Mouse (Mus musculus) ES-E14 (cell line): ENCODE results near the gene Anks1b. TPM values are rescaled to one million over a fixed set of nuclear protein-coding genes. Genes with fewer than 3 reads are reported as not detected.

Experiments used
- DNase-seq: peaks from one replicate; pipeline ENCODE4 v3.0.0-alpha.2; 2013; ENCODE audit warnings: low read depth, low spot score
- H3K27ac ChIP-seq: 2 replicates; pipeline ENCODE4 v1.5.1; 2012; ENCODE audit warnings: low read depth, mild to moderate bottlenecking, low read length, moderate library complexity, mixed read lengths; ENCODE audit not compliant: poor library complexity, insufficient read depth, severe bottlenecking
- H3K36me3 ChIP-seq: 2 replicates; pipeline ENCODE4 v1.6.1; 2012; ENCODE audit warnings: mild to moderate bottlenecking, low read length, moderate library complexity, mixed read lengths; ENCODE audit not compliant: control insufficient read depth, poor library complexity, insufficient read depth, severe bottlenecking
- H3K4me1 ChIP-seq, 2 experiments: fragments of 150-350 bp in 1 of 2; sonication (generic) in 1 of 2; 2 replicates each; pipeline ENCODE4 v1.6.1; 2012; ENCODE audit warnings: low read length in 2 of 2, mild to moderate bottlenecking in 1 of 2, mixed read lengths in 1 of 2; ENCODE audit not compliant: control insufficient read depth in 2 of 2, insufficient read depth in 2 of 2, poor library complexity in 1 of 2
- H3K4me3 ChIP-seq, 2 experiments: fragments of 150-350 bp in 1 of 2; sonication (generic) in 1 of 2; 2 replicates each; pipeline ENCODE4 v1.5.1; 2012; ENCODE audit warnings: low read length in 2 of 2, low read depth in 1 of 2, mild to moderate bottlenecking in 1 of 2, mixed read lengths in 1 of 2; ENCODE audit not compliant: insufficient read depth in 1 of 2, poor library complexity in 1 of 2, severe bottlenecking in 1 of 2
- H3K9ac ChIP-seq: 2 replicates; pipeline ENCODE4 v1.6.1; 2012; ENCODE audit warnings: low read depth, mild to moderate bottlenecking, low read length, mixed read lengths; ENCODE audit not compliant: poor library complexity, insufficient read depth, severe bottlenecking
- H3K9me3 ChIP-seq: fragments of 150-350 bp; sonication (generic); 2 replicates; pipeline ENCODE4 v1.6.1; 2012; ENCODE audit warnings: low read depth, mild to moderate bottlenecking, low read length; ENCODE audit not compliant: control insufficient read depth, insufficient read depth
- CHD2 ChIP-seq: IDR thresholded peaks from 2 replicates; pipeline ENCODE4 v1.6.1; 2014; ENCODE audit warnings: mild to moderate bottlenecking, low read depth, low read length, inconsistent platforms
- HCFC1 ChIP-seq: IDR thresholded peaks from 2 replicates; pipeline ENCODE4 v1.6.1; 2012; ENCODE audit warnings: low read length, inconsistent platforms, borderline replicate concordance; ENCODE audit not compliant: insufficient read depth
- MAFK ChIP-seq: IDR thresholded peaks from 2 replicates; pipeline ENCODE4 v1.6.1; 2014; ENCODE audit warnings: mild to moderate bottlenecking, low read depth, low read length, inconsistent platforms; ENCODE audit not compliant: insufficient read depth
- ZC3H11A ChIP-seq: IDR thresholded peaks from 2 replicates; pipeline ENCODE4 v1.6.1; 2012; ENCODE audit warnings: low read depth, mild to moderate bottlenecking, inconsistent platforms, low read length, borderline replicate concordance
- ZNF384 ChIP-seq: IDR thresholded peaks from 2 replicates; pipeline ENCODE4 v1.6.1; 2012; ENCODE audit warnings: low read depth, low read length, inconsistent platforms
- in situ Hi-C, 2 experiments: fragments of 600-800 bp; cut with MboI; formaldehyde crosslinking; loops; one replicate each; pipeline ENCODE4 v1.15.1; 2025; ENCODE audit warnings: low sequenced_read_pairs in 2 of 2, inconsistent platforms in 1 of 2; ENCODE audit not compliant: unreplicated experiment in 2 of 2
- total RNA-seq: library from RNA; depleted of rRNA; stranded (reverse); fragments of 300-350 nt; gene quantifications from 2 replicates; pipeline ENCODE4 v1.2.3, GENCODE M21; 2012

Gene Anks1b
- total RNA-seq, 1 experiment: 2.6 TPM

DNA sequence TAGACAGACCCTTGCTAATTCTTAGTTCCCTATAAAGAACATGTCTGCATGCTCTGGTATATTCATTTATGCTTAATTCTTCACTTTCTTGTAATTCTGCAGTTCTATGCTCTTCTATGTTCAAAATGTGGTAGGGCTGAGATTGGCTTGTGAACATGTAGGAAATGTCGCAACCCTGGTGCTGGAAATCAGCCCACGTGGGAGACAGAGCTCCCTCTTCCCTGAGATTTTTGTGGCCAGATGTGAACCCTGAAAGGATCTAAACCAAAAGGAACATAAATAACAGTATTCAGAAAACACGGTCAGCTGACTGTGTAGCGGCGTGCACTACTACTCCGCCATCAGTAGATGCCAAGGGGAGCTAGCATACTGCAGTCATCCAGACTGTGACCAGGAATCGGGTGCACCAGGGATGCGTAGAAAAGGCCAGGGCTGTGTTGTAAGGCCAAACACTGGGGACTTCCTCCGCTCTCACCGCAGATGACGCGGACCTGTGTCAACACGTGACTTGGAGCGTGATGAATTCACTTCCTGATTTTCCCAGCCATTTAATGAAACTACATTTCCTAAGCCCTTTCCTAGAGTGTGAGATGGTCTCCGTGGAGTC is 1079.9 kb downstream of the Anks1b start:
- no peaks in the 10 kb centered on the region for H3K4me1 ChIP-seq
- no peak for TF ChIP-seq MAFK
- no peak for TF ChIP-seq ZC3H11A
- no peak for TF ChIP-seq HCFC1
- no peaks in the 10 kb centered on the region for H3K9me3 ChIP-seq
- no peak for DNase-seq
- no peak overlapping the region for H3K4me3 ChIP-seq
- H3K9ac ChIP-seq: no peak overlapping the region
- in situ Hi-C loops: no loop called here
- H3K27ac ChIP-seq: no peak overlapping the region
- no peaks in the 10 kb centered on the region for H3K36me3 ChIP-seq

DNA sequence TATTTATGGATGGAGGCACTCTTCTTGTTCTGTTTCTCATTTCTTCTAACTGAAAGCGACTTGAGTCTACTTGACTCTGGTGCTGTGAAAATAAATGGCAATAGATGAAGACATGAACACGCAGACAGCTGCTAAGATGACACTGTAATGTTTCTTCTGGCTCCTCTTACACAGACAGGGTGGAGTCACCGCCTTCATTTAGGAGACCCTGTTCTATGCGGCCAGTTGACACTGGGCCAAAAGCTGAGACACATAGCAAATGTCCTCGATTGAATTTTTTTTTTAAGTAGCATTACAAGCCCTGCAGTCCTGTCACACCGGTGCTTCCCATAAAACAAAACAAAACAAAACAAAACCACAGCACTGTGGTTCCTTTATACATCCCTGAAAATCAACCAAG is 1080.5 kb downstream of the Anks1b start:
- H3K9me3 ChIP-seq: no peaks in the 10 kb centered on the region
- no peaks in the 10 kb centered on the region for H3K36me3 ChIP-seq
- TF ChIP-seq CHD2 (no peak), ZC3H11A (no peak)
- H3K27ac ChIP-seq: no peak overlapping the region
- DNase-seq: no peak
- no peak overlapping the region for H3K9ac ChIP-seq
- H3K4me1 ChIP-seq: no peaks in the 10 kb centered on the region
- no peak overlapping the region for H3K4me3 ChIP-seq
- in situ Hi-C loops: no loop called here

DNA sequence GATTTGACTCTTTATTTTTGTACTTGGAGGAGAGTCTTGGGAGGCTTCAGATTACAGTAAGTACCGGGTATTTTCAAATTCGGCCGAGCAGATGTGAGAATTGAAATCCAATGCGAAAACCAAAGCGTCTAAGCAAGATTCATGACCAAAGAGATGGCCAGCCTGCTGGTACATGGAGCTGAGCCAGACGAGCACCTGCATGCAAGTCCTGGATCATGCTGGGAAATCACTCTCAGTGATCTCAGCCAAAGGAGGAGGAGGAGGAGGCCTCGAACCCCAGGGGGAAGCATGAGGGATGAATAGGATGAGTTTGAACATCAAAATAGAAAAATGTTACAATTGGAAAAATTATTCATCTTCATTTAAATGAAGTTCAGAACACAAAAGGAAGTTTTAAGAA is 1087.1 kb downstream of the Anks1b start:
- in situ Hi-C loops: no loop called here
- TF ChIP-seq ZC3H11A: no peak
- no peak for TF ChIP-seq ZNF384
- no peak for TF ChIP-seq MAFK
- DNase-seq: no peak

GRCm38 (mm10) chr10:90964511-90964910 is 1091.2 kb downstream of the Anks1b start:
- DNase-seq: no peak
- Histone ChIP-seq H3K4me1 (no peaks in the 10 kb centered on the region), H3K27ac (no peak overlapping the region), H3K4me3 (no peak overlapping the region), H3K36me3 (no peaks in the 10 kb centered on the region), H3K9me3 (no peaks in the 10 kb centered on the region), H3K9ac (no peak overlapping the region)
- in situ Hi-C loops: no loop called here
- TF ChIP-seq ZC3H11A: no peak
- TF ChIP-seq CHD2: no peak
- TF ChIP-seq ZNF384: no peak

More for the DNA sequence above, 1087.1 kb downstream of the Anks1b start:
- Histone ChIP-seq H3K36me3 (no peaks in the 10 kb centered on the region), H3K9ac (no peak overlapping the region), H3K4me1 (no peaks in the 10 kb centered on the region), H3K27ac (no peak overlapping the region), H3K4me3 (no peak overlapping the region), H3K9me3 (no peaks in the 10 kb centered on the region)

DNA sequence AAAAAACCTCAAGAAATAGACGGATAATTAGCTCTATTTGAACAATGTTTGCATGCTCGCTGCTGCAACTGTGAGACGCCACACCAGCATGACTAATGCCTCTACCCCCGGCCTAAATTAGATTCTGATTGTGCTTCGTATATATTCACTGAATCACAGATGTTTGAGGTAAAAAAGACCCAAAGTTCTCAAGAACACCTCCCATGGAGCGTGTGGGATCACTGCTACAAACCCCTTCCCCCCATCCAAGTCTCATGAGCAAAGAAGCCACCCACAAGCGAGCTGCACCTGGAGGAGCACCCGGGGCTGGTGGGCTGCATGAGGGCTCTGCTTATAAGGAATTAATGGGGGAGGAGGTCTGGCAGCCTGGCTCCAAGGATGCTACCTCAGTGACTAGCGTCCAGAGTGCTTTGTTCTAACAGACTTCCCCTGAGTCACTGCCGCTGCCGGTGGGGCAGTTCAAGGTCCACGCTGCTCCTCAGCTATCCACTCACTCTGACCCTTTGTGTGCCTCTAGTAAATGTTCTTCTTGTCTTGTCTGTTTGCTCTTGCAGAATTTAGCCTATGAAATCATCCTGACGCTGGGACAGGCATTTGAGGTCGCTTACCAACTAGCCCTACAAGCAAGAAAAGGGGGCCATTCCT is 1092.5 kb downstream of the Anks1b start:
- TF ChIP-seq CHD2: no peak
- TF ChIP-seq HCFC1: no peak
- TF ChIP-seq ZNF384: no peak
- no peak for TF ChIP-seq MAFK
- TF ChIP-seq ZC3H11A: no peak
- DNase-seq: no peak
- no peak overlapping the region for H3K9ac ChIP-seq
- no peak overlapping the region for H3K27ac ChIP-seq
- H3K4me3 ChIP-seq: no peak overlapping the region
- no peaks in the 10 kb centered on the region for H3K9me3 ChIP-seq
- H3K36me3 ChIP-seq: no peaks in the 10 kb centered on the region
- no peaks in the 10 kb centered on the region for H3K4me1 ChIP-seq
- in situ Hi-C loops: no loop called here
